Mouse (Mus musculus) limb, embryonic 14.5 days (tissue): ENCODE data around the gene Adrm1. TPM values are rescaled to one million over a fixed set of nuclear protein-coding genes. Genes with fewer than 3 reads are reported as not detected.
A peak's percentile ranks its signal among the peaks of the same experiment; 100 is the strongest.

Experiments
- ATAC-seq: fragments of 200-750 bp; cut with Nextera tagmentation; 2 replicates; pipeline ENCODE4 v1.8.0; 2017; ENCODE audit warnings: low read depth, moderate number of reproducible peaks, moderate TSS enrichment; ENCODE audit not compliant: low FRiP score
- DNase-seq: peaks from one replicate; pipeline ENCODE4 v3.0.0-alpha.2; 2015; ENCODE audit warnings: low spot score
- H3K27ac ChIP-seq: fragments of 300-500 bp; sonication (generic); replicated peaks from 2 replicates; pipeline ENCODE4 v1.5.1; 2014; ENCODE audit warnings: low read depth, mild to moderate bottlenecking, low read length, moderate library complexity, mixed read lengths
- H3K27me3 ChIP-seq: fragments of 300-500 bp; sonication (generic); 2 replicates; pipeline ENCODE4 v1.6.1; 2014; ENCODE audit warnings: low read length, mixed read lengths; ENCODE audit not compliant: control insufficient read depth, insufficient read depth
- H3K36me3 ChIP-seq: fragments of 300-500 bp; sonication (generic); 2 replicates; pipeline ENCODE4 v1.6.1; 2014; ENCODE audit warnings: mild to moderate bottlenecking, low read length, moderate library complexity, mixed read lengths; ENCODE audit not compliant: control insufficient read depth, insufficient read depth
- H3K4me1 ChIP-seq: fragments of 300-500 bp; sonication (generic); 2 replicates; pipeline ENCODE4 v1.6.1; 2014; ENCODE audit warnings: antibody characterized with exemption, low read length, mixed read lengths; ENCODE audit not compliant: control insufficient read depth, insufficient read depth
- H3K4me2 ChIP-seq: fragments of 300-500 bp; sonication (generic); replicated peaks from 2 replicates; pipeline ENCODE4 v1.6.1; 2014; ENCODE audit warnings: low read depth, mild to moderate bottlenecking, low read length, moderate library complexity; ENCODE audit not compliant: severe bottlenecking
- H3K4me3 ChIP-seq: fragments of 300-500 bp; sonication (generic); replicated peaks from 2 replicates; pipeline ENCODE4 v1.5.1; 2014; ENCODE audit warnings: low read length
- H3K9ac ChIP-seq: fragments of 300-500 bp; sonication (generic); 2 replicates; pipeline ENCODE4 v1.6.1; 2014; ENCODE audit warnings: mild to moderate bottlenecking, low read depth, low read length, moderate library complexity; ENCODE audit not compliant: severe bottlenecking
- H3K9me3 ChIP-seq: fragments of 300-500 bp; sonication (generic); 2 replicates; pipeline ENCODE4 v1.6.1; 2016; ENCODE audit warnings: low read length; ENCODE audit not compliant: control insufficient read depth
- POLR2A ChIP-seq: fragments of 200-500 bp; IDR thresholded peaks from 2 replicates; pipeline ENCODE4 v1.8.0; 2012; ENCODE audit warnings: inconsistent platforms, mild to moderate bottlenecking, moderate library complexity, borderline replicate concordance; ENCODE audit not compliant: insufficient read depth, insufficient read length; ENCODE audit errors: extremely low read depth
- WGBS: fragments of 180-500 bp; shearing (Covaris S2); extraction: QIAGEN DNeasy Blood & Tissue Kit; methylation state at CpG from one replicate; pipeline ENCODE4 v1.1.7; 2014; 5-methylcytosine and 5-hydroxymethylcytosine counted together
- polyA plus RNA-seq, 2 experiments: library from polyadenylated mRNA; depleted of rRNA in 1 of 2; stranded (reverse) in 1 of 2; unstranded in 1 of 2; fragments of >200 nt; fragmentation: Nextera tagmentation in 1 of 2; extraction: Ambion mirVana in 1 of 2; gene quantifications; 2 replicates each; pipeline versions ENCODE4 v1.2.1 to v1.2.3; 2012 to 2014

Adrm1 gene
- polyA plus RNA-seq (2012; rRNA removed) (115 and 147 TPM in 2 replicates), polyA plus RNA-seq (2014; fragmentation: Nextera tagmentation; extraction: Ambion mirVana) (135 and 147 TPM in 2 replicates)

DNA sequence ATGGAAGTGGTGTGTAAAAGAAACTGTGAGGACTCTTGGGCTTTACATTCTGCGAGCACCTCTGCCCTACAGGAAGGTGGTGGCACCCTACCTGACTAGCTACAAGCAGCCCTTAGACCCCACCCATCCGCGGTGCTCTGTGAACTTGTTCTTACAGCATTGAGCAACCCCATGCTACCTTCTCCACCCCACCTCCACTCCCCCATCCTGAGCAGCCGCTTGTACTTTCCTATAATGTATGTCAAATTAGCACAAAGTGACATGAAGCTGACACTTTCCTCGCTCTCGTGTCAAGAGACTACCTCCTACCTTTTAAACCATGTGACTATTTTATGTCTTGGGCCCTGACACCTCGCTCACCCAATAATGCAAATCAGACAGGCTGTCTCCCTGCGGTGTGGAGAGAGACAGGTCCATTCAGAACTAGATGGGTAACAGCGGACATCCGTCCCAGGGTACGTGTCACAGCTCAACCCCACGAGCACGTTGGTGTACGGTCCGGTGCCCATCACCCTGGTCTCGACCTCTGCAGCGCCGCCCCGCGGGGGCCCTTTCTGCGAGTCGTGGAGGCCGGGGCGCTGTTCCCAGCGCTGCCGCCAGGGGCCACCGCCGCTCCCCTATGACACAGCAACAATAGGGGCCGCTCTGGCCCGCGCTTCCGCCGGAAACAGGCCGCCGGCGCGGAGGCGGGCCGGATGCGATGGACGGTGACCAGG lies at the start of gene Adrm1:
Gene Adrm1, plus strand, starts transcription at position 680 of the 716 bp plus-strand sequence.
- H3K27ac ChIP-seq: peak within 1 kb of the TSS; percentile 89
- H3K4me2 ChIP-seq: peak within 1 kb of the TSS; percentile 87
- no peaks in the 10 kb centered on the region for H3K27me3 ChIP-seq
- no peaks in the 10 kb centered on the region for H3K9me3 ChIP-seq
- H3K9ac ChIP-seq: peak within 1 kb of the TSS; percentile 95
- ATAC-seq: peak; percentile 99
- TF ChIP-seq POLR2A: no peak
- WGBS: 4% methylated on average over 37 of the region's 41 CpGs
- peaks cover 30% of the 10 kb centered on the region for H3K36me3 ChIP-seq
- H3K4me3 ChIP-seq: peak within 1 kb of the TSS; percentile 97
- peaks cover 10% of the 10 kb centered on the region; the same call in 1 of the 2 replicates for H3K4me1 ChIP-seq
- peak; percentile 93 for DNase-seq

DNA sequence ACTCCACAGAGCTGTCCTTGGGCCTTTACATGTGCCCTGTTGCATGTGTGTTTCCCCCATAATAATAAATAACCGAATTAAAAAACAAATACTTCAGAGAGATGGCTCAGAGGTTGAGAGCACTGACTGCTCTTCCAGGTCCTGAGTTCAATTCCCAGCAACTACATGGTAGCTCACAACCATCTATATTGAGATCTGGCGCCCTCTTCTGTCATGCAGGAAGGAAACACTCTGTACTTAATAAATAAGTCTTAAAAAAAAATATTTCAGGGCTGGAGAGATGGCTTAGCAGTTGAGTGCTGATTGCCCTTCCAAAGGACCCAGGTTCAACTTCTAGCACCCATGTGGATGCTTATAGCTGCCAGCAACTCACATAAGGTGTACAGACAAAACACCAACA lies 47.1 kb upstream of the Adrm1 start:
- peaks cover 14% of the 10 kb centered on the region for H3K4me1 ChIP-seq
- no peak for ATAC-seq
- H3K36me3 ChIP-seq: no peaks in the 10 kb centered on the region
- H3K9ac ChIP-seq: no peak overlapping the region
- no peak overlapping the region for H3K4me3 ChIP-seq
- no peak for TF ChIP-seq POLR2A
- WGBS: 76% methylated on average over 2 of the region's 2 CpGs
- no peaks in the 10 kb centered on the region for H3K27me3 ChIP-seq
- DNase-seq: no peak
- H3K27ac ChIP-seq: no peak overlapping the region
- H3K9me3 ChIP-seq: no peaks in the 10 kb centered on the region
- H3K4me2 ChIP-seq: no peak overlapping the region

DNA sequence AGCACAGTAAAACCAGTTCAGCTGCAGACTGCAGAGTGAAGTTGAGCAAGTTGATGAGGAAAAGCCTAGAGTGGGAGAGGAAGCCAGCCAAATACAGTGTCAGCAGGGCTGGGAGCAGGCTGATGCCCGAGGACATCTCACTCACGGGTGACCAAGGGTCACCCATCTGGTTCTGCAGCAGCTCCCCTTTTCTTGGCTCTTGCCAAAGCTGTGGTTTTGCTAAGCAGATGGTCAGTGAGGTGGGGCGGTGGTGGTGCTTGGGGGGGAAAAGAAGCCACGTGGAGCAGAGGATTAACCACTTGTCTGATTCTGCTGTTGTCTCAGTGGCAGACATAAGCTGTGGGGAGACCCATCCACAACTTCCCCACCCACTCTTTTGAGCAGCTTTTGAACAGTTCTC lies 45.1 kb upstream of the Adrm1 start:
- Histone ChIP-seq H3K27ac (no peak overlapping the region), H3K36me3 (no peaks in the 10 kb centered on the region), H3K9ac (no peak overlapping the region), H3K27me3 (no peaks in the 10 kb centered on the region), H3K4me2 (no peak overlapping the region), H3K4me1 (peaks cover 7% of the 10 kb centered on the region; the same call in 1 of the 2 replicates), H3K4me3 (no peak overlapping the region), H3K9me3 (no peaks in the 10 kb centered on the region)
- TF ChIP-seq POLR2A: no peak
- WGBS: 8% methylated on average over 4 of the region's 4 CpGs
- DNase-seq: no peak
- no peak for ATAC-seq

DNA sequence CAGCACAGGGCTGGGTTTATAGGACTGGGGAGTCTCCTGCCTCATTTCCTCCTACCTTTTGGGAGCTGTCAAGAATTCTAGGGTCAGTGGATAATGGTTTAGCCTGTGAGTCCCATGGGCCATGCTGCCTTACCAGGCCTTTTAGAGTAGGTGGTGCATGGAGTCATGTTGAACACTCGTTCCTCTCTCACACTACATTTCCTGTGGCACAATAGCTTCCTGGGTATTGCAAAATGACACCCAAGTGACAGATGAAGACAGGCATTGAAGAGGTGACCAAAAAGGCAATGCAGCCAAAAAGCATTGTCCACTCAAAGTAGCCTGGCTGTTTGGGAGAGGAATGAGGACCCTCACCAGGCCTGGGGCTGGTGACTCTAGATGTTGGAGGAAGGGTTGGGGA lies 43.6 kb upstream of the Adrm1 start:
- Histone ChIP-seq H3K36me3 (no peaks in the 10 kb centered on the region), H3K27ac (no peak overlapping the region), H3K9ac (no peak overlapping the region), H3K4me3 (no peak overlapping the region), H3K4me1 (peaks cover 7% of the 10 kb centered on the region; the same call in 1 of the 2 replicates), H3K4me2 (no peak overlapping the region), H3K27me3 (no peaks in the 10 kb centered on the region), H3K9me3 (no peaks in the 10 kb centered on the region)
- no peak for ATAC-seq
- WGBS: 58% methylated on average over 1 of the region's 1 CpGs
- no peak for TF ChIP-seq POLR2A
- no peak for DNase-seq

DNA sequence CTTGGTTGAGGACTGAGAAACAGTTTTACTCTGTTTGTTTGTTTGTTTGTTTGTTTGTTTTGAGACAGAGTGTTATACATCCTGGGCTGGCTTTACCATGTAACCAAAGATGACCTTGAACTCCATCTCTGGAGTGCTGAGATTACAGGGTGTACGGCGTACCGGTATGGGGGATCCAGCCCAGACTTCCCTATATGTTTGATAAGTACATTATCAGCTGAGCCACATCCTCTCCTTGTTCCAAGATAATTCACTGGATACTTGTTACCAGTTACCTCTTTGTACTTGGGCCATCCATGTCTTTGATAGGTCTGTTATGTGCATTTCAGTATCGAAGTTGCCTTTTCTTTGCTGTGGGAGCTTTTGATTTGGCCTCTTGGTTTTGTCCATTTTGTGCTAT lies 38.1 kb upstream of the Adrm1 start:
- ATAC-seq (no peak), DNase-seq (no peak)
- H3K4me1 ChIP-seq: no peaks in the 10 kb centered on the region
- no peaks in the 10 kb centered on the region for H3K9me3 ChIP-seq
- no peak overlapping the region for H3K4me3 ChIP-seq
- peaks cover under 1% of the 10 kb centered on the region; the same call in 1 of the 2 replicates for H3K36me3 ChIP-seq
- H3K27me3 ChIP-seq: no peaks in the 10 kb centered on the region
- no peak overlapping the region for H3K4me2 ChIP-seq
- TF ChIP-seq POLR2A: no peak
- WGBS: 96% methylated on average over 4 of the region's 4 CpGs
- no peak overlapping the region for H3K27ac ChIP-seq
- H3K9ac ChIP-seq: no peak overlapping the region
